Mouse (Mus musculus): ENCODE data around the gene Cdk5rap1. TPM values are rescaled to one million over a fixed set of nuclear protein-coding genes. Genes with fewer than 3 reads are reported as not detected.
"Not testable (repeated sequence)": the region's sequence is repeated elsewhere in the genome, so short reads cannot be mapped to it uniquely, and the experiment has no call there.

Gene Cdk5rap1
- polyA plus RNA-seq, 1 experiment, result 0.45 TPM

GRCm38 (mm10) chr2:154390180-154390964 is 17.6 kb upstream of the Cdk5rap1 start:
- H3K4me1 ChIP-seq, result peaks cover 13% of the 10 kb centered on the region
- H3K36me3 ChIP-seq (replicated peaks; ENCODE audit: low read length), result no peaks in the 10 kb centered on the region
- H3K9me3 ChIP-seq, result no peaks in the 10 kb centered on the region
- no peak for TF ChIP-seq GATA1 (IDR thresholded peaks at IDR 0.05; ENCODE audit: borderline replicate concordance, low read length)
- TF ChIP-seq FLI1 (IDR thresholded peaks at IDR 0.05; ENCODE audit: low read length), result no peak
- no peak overlapping the region for H3K4me3 ChIP-seq (replicated peaks)
- peaks cover 13% of the 10 kb centered on the region for H3K27me3 ChIP-seq (replicated peaks)

- no peaks in the 10 kb centered on the region for H3K36me3 ChIP-seq (replicated peaks; ENCODE audit: low read length)
- no peak for TF ChIP-seq GATA1 (IDR thresholded peaks at IDR 0.05; ENCODE audit: borderline replicate concordance, low read length)
- TF ChIP-seq FLI1 (IDR thresholded peaks at IDR 0.05; ENCODE audit: low read length), result no peak
These were observed 6.3 kb upstream of the Cdk5rap1 start for GRCm38 (mm10) chr2:154379103-154379502.

GRCm38 (mm10) chr2:154374807-154375601 is 2.2 kb upstream of the Cdk5rap1 start:
- peaks cover 51% of the 10 kb centered on the region for H3K4me1 ChIP-seq
- H3K9me3 ChIP-seq, result no peaks in the 10 kb centered on the region
- H3K27me3 ChIP-seq (replicated peaks), result peaks cover 36% of the 10 kb centered on the region
- H3K4me3 ChIP-seq (replicated peaks), result no peak overlapping the region
- TF ChIP-seq FLI1 (IDR thresholded peaks at IDR 0.05; ENCODE audit: low read length) (no peak), GATA1 (IDR thresholded peaks at IDR 0.05; ENCODE audit: borderline replicate concordance, low read length) (no peak)
- peaks cover 8% of the 10 kb centered on the region for H3K36me3 ChIP-seq (replicated peaks; ENCODE audit: low read length)

More at GRCm38 (mm10) chr2:154379103-154379502, 6.3 kb upstream of the Cdk5rap1 start:
- no peaks in the 10 kb centered on the region; the same call in 1 of the 2 replicates for H3K9me3 ChIP-seq
- H3K4me1 ChIP-seq, result peaks cover 34% of the 10 kb centered on the region
- H3K4me3 ChIP-seq (replicated peaks), result no peak overlapping the region
- peaks cover 53% of the 10 kb centered on the region for H3K27me3 ChIP-seq (replicated peaks)

DNA sequence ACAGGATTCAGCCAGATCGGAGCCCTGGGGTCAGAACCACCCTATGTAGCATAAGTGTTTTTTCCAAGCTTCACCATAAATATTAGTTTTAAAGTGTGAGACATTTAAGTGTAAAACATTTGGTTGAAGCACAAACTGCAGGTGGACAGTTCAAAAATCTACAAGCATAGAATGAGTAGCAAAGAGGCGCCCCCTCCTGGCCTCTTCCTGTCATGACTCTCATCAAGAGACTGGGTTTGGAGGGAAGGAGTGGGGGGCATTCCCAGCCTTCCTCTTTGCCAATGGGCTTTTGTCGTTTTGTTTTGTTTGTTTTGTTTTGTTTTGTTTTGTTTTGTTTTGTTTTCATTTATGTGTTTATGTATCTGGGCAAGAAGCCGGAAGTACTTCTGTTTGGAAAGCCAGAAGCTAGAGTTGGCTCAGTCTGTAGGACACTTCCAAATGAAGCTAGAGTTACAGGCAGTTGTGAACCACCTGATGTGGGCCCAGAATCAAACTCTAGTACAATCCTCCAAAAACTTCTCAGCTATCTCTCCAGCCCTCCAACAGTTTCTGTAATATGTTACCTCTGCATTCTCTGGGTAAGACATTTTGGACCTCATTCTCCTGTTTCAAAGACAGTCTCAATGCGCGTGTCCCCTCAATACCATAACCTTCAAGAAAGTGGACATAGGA is 1.3 kb upstream of the Cdk5rap1 start:
- Histone ChIP-seq H3K9me3 (no peaks in the 10 kb centered on the region), H3K36me3 (replicated peaks; ENCODE audit: low read length) (peaks cover 17% of the 10 kb centered on the region), H3K4me3 (replicated peaks) (no peak overlapping the region), H3K4me1 (peaks cover 47% of the 10 kb centered on the region), H3K27me3 (replicated peaks) (peaks cover 32% of the 10 kb centered on the region)
- TF ChIP-seq FLI1 (IDR thresholded peaks at IDR 0.05; ENCODE audit: low read length) (no peak), GATA1 (IDR thresholded peaks at IDR 0.05; ENCODE audit: borderline replicate concordance, low read length) (no peak)

- TF ChIP-seq FLI1 (IDR thresholded peaks at IDR 0.05; ENCODE audit: low read length), result no peak
- no peak for TF ChIP-seq GATA1 (IDR thresholded peaks at IDR 0.05; ENCODE audit: borderline replicate concordance, low read length)
- Histone ChIP-seq H3K4me1 (peaks cover 50% of the 10 kb centered on the region), H3K27me3 (replicated peaks) (peaks cover 22% of the 10 kb centered on the region), H3K36me3 (replicated peaks; ENCODE audit: low read length) (peaks cover 33% of the 10 kb centered on the region), H3K4me3 (replicated peaks) (peak overlapping the region; percentile 92), H3K9me3 (no peaks in the 10 kb centered on the region)
These were observed 520 bp downstream of the Cdk5rap1 start for GRCm38 (mm10) chr2:154372151-154372829.

DNA sequence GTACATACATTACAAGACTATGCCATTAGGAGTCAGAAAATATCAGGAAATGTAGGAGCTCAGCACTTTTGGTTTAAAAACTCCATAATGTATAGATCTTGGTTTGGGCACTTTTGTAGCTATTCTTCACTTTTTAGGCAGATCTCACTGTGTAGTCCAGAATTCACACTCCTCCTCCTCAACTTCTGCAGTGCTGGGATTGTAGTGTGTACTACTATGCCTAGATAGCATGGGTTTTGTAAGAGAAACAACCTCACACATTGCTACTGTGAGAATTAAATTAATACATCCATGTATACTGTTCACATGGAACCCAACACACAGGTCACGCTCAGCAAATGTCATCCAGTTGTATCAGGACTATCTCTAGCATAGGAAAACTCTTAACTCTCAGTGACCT is 5.3 kb downstream of the Cdk5rap1 start:
- TF ChIP-seq FLI1 (IDR thresholded peaks at IDR 0.05; ENCODE audit: low read length), result no peak
- no peak for TF ChIP-seq GATA1 (IDR thresholded peaks at IDR 0.05; ENCODE audit: borderline replicate concordance, low read length)
- H3K4me3 ChIP-seq (replicated peaks), result no peak overlapping the region
- peaks cover 69% of the 10 kb centered on the region for H3K36me3 ChIP-seq (replicated peaks; ENCODE audit: low read length)
- H3K4me1 ChIP-seq, result peaks cover 16% of the 10 kb centered on the region
- H3K9me3 ChIP-seq, result no peaks in the 10 kb centered on the region
- H3K27me3 ChIP-seq (replicated peaks), result no peaks in the 10 kb centered on the region

- H3K4me1 ChIP-seq; H3K4me3 ChIP-seq (replicated peaks); H3K27me3 ChIP-seq (replicated peaks); H3K9me3 ChIP-seq: not testable (repeated sequence)
- H3K36me3 ChIP-seq (replicated peaks; ENCODE audit: low read length), result peaks cover 44% of the 10 kb centered on the region
These were observed 18.8 kb downstream of the Cdk5rap1 start for GRCm38 (mm10) chr2:154354000-154354425.

DNA sequence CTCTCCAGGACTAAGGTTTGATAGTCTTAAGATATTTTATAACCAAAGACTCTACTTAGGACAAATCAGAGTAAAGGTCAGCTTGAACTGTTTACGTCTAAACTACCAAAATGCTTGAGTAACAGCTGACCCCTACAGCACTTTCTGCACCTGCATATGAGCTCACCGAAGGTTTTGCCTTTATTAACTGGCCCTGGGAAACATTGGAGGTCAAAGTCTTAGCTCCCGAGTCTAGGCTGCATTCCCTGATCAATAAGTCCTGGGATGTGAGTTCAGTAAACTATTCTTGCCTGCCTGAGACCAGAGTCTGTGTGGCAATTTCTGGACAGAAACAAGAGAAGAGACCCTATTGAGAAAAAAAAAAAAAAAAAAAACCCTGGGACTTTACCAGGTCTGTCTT is 24.7 kb downstream of the Cdk5rap1 start:
- TF ChIP-seq FLI1 (IDR thresholded peaks at IDR 0.05; ENCODE audit: low read length), result no peak
- TF ChIP-seq GATA1 (IDR thresholded peaks at IDR 0.05; ENCODE audit: borderline replicate concordance, low read length), result no peak
- H3K4me3 ChIP-seq (replicated peaks), result no peak overlapping the region
- no peaks in the 10 kb centered on the region for H3K27me3 ChIP-seq (replicated peaks)
- peaks cover 82% of the 10 kb centered on the region for H3K36me3 ChIP-seq (replicated peaks; ENCODE audit: low read length)
- no peaks in the 10 kb centered on the region for H3K4me1 ChIP-seq
- no peaks in the 10 kb centered on the region for H3K9me3 ChIP-seq

GRCm38 (mm10) chr2:154339356-154339755 is 33.5 kb downstream of the Cdk5rap1 start:
- H3K27me3 ChIP-seq (replicated peaks), result no peaks in the 10 kb centered on the region
- no peaks in the 10 kb centered on the region for H3K4me1 ChIP-seq
- H3K9me3 ChIP-seq, result no peaks in the 10 kb centered on the region
- H3K36me3 ChIP-seq (replicated peaks; ENCODE audit: low read length), result peaks cover 53% of the 10 kb centered on the region
- no peak overlapping the region for H3K4me3 ChIP-seq (replicated peaks)
- no peak for TF ChIP-seq FLI1 (IDR thresholded peaks at IDR 0.05; ENCODE audit: low read length)
- no peak for TF ChIP-seq GATA1 (IDR thresholded peaks at IDR 0.05; ENCODE audit: borderline replicate concordance, low read length)

Measured in megakaryocyte, embryonic 14.5 days (primary cell).